Mouse (Mus musculus) gastrocnemius, postnatal 14 days (tissue): ENCODE results near the gene Rab11b. TPM values are rescaled to one million over a fixed set of nuclear protein-coding genes. Genes with fewer than 3 reads are reported as not detected.

Experiments
- DNase-seq: peaks from one replicate; pipeline ENCODE4 v3.0.0; 2021; ENCODE audit warnings: mixed read lengths
- intact Hi-C: fragments of 180-260 bp; cut with DNase I; formaldehyde crosslinking; loops from one replicate; pipeline ENCODE4 v1.15.1; 2025; ENCODE audit warnings: low total_unique reads
- long read RNA-seq, 2 experiments: library from polyadenylated mRNA; stranded (forward); transcript quantifications; one replicate each; pipeline ENCODE4 v2.0.0; 2021
- total RNA-seq, 2 experiments: library from RNA; stranded (reverse); gene quantifications; 2 replicates each; pipeline ENCODE4 v1.2.3; 2021

The Rab11b gene
- 100 to 1,000 TPM; 154 to 159 TPM for total RNA-seq
- long read RNA-seq, experiment 1, full-length matches to known transcripts: 186 of 201 reads
- long read RNA-seq, experiment 1, partial matches to known transcripts: 1 of 201 reads
- long read RNA-seq, experiment 1, other reads (novel, unspliced or antisense): 14 of 201 reads
- long read RNA-seq, experiment 2, full-length matches to known transcripts: 214 of 226 reads
- long read RNA-seq, experiment 2, partial matches to known transcripts: 3 of 226 reads
- long read RNA-seq, experiment 2, other reads (novel, unspliced or antisense): 9 of 226 reads

DNA sequence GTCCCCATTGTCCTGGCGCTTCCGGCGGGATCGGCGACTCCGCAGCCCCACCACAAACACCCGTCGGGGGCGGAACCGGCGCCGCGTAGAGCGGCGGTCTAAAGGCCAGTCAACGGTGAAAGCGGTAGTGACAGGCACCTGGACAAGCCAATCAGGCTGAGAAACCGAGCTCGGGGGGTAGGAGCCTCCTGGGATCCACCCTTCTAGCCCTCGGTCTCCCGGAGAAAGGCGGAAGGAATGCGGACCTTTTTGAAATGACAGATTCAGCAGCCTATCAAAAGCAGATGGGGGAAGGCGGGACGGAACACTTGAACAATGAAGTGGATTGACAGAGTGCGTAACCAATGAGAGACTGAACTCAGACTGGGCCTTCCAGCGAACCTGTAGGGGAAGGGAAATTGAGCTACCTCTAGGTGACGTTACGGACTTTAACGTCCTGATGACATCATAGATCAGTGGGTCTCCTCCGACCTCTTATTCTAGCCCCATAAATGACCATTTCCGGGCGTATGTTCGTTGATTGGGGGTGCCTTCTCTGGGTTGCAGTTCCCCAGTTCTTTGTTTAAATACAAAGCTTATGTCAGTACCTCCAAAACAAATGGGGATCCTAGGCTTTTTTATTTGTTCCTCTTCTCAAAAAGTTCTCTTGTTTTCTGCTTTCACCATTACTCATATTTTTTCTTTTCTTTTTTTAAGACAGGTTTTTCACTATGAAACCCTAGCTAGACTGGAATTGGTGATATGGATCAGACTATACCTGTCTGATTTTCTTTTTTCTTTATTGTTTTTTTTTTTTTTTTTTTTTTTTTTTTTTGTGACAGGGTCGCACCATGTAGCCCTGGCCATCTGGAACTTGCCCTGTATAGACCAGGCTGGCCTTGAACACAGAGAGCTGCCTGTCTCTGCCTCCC is at the start of gene Rab11b:
Gene Rab11b (minus strand): TSS at position 276 of the 911 bp plus-strand sequence.
- intact Hi-C loops: no loop called here
- DNase-seq: peak; percentile 99

DNA sequence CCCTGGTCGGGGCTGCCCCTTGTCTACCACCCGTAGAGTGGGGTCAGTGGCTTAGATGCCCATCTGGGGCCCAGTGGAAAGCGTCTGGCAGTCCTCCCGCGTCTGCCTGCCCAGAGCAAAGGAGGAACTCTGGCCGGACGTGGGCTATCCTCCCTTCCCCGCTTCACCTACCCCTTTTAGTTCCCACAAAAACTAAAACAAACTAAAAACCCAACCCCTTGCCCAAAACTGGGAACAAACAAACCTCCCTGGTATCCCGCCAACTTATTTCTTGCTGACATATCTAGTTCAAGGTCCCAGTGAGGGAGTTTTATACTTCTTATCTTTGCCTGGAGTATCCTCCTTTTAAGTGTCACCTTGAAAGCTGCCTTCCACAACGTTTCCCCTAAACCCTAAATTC is 47.9 kb upstream of the Rab11b start:
- DNase-seq: no peak
- intact Hi-C loops: no loop called here

DNA sequence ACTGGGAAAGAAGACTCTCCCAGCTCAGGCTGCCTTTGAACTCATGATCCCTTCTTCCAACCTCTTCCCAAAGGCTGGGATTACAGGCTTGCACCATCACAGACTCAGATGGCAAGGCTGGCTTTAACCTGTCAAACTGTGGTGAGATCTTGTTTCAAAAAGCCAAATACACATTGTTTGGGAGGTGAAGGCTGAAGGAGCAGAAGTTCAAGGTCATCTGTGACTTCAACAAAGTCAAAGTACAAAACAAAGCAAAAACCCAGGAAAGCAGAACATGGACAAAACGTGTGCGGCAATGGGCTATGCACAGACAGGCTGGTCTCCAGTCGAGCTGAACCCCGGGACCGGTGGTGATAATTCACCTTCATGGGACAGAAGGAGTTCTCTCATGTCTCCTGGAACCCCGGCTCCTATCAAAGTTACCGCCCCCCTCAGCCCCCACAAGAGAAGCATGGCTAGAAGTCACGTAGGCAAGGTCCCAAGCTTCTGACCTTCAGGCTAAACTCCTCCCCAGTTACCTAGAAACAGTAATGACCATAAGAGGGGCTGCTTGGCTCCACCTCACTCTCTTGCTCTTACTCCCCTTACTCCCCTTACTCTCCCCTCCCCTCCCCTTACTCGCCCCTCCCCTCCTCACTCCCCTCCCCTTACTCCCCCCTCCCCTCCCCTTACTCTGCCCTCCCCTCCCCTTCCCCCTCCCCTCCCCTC is 47.0 kb upstream of the Rab11b start:
- no peak for DNase-seq
- intact Hi-C loops: no loop called here

DNA sequence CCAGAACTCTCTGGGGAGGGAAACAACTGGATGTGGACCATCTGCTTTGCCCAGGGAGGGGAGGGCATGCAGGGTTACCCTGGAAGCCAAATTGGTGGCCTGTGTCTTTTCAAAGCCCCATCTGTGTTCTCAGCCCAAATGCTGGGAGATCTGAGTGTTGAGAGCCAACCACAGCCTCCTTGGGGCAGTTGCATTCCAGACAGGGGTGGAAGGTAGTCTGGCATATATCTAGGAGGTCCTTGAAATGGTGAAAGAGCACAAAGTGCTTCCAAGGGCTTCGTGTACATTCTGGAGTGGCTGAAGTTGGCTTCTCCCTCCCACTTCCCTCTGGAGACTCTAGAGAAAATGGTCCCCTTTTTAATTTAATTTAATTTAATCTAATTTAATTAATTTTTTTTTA is 44.4 kb upstream of the Rab11b start:
- intact Hi-C loops: loop anchor here (5.0 kb wide), 1 partner anchor 57 kb away; no protein-coding TSS in a partner anchor
- no peak for DNase-seq

DNA sequence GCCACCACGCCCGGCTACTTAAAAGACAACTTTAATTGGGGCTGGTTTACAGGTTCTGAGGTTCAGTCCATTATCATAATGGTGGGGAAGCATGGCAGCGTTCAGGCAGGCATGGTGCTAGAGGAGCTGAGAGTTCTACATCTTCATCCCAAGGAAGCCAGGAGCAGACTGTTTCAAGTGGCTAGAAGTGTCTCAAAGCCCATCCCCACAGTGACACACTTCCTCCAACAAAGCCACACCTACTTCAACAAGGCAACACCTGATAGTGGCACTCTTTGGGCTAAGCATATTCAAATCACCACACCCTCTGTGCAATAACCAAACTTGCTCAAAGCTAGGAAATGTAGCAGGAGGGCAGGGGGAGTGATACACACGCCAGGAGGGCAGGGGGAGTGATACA is 43.9 kb upstream of the Rab11b start:
- intact Hi-C loops: loop anchor here (5.0 kb wide), 1 partner anchor 57 kb away; no protein-coding TSS in a partner anchor

DNA sequence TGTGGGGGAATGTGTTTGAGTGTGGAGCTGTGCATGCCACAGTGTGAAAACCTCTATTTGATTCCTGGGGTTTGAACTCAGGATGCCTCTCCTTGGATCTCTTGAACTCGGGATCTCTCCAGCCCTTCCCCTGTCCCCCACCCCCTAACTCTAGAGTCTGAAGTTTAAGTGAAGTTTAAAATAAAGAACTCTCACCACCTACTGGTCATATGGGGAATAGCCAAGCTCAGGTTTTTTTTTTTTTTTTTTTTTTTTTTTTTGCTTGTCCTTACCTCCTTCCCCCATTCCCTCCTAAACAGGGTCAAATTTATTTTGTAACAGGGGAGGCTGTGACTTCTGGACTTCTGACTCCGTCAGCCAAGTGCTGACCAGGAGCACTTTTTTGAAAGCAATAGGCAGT is 41.9 kb upstream of the Rab11b start:
- intact Hi-C loops: loop anchor here (5.0 kb wide), 1 partner anchor 55 kb away; no protein-coding TSS in a partner anchor
- DNase-seq: no peak

More for the DNA sequence above, 43.9 kb upstream of the Rab11b start:
- no peak for DNase-seq

DNA sequence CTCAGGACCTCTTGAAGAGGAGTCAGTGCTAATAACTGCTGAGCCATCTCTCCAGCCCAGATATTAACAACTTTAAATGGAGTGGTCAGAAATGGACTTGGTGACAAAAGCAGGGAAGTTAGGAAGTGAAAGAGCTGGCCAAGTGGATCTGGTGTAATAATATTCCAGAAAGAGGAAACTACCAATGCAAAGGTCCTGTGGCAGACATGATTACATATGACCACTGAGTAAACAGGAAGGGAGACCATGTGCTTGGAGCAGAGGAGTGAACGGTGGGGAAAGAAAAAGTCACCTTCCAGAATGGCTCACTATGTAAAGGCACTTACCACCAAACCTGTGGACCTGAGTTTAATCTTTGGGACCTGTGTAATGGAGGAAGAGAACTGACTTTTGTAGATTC is 38.9 kb upstream of the Rab11b start:
- intact Hi-C loops: no loop called here
- DNase-seq: no peak

DNA sequence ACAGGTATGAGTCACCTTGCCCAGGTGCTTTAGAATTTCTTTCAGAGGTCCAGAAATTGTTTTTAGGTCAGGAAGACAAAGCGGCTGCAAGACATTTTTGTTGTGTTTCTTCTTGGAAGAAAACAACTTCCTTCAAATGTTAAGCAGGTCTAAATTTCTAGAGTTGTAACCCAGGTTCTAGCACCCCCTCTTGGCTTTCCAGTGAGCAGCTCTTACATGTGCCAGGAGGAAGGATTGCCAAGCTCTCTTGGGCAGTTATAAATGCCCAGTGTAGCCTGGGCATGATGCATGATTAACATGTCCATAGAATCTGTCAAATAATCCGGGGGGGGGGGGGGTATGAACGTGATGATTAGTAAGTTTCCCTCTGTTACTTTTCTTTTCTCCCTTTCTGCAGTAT is 38.0 kb upstream of the Rab11b start:
- no peak for DNase-seq
- intact Hi-C loops: no loop called here

DNA sequence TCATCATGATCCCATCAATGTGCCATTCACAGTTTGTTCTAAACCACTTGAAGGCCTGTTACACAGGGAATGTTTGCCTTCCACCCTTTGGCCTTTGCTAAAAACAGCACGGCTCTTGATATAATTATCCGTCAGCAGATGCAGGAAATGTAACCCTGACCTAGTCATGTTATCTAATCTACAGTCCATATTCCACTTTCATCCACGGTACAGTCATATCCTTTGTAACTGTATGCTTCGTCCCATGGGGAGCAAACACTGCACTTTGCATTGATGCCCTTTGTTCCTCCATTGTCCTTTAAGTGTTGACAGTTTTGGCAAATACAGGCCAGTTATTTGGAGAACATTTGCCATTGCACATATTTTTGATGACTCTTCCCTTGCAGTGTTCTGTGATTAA is 28.4 kb upstream of the Rab11b start:
- no peak for DNase-seq
- intact Hi-C loops: no loop called here

DNA sequence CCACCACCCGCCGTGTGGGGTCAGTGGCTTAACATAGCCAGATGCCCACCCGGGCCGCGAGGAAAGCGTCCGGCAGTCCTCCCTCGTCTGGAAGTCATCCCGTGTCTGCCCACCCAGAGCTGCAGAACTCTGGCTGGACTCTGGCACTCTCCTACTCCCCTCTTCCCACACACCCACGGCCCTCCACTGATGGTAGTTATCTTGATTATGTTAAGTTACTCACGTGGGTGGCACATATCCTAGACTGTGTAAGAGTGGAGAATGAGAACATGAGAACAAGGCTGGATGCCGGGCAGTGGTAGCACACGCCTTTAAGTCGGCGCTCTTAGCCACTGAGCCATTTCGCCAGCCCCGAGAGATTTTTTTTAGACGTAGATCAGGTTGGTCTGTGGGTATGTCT is 26.0 kb upstream of the Rab11b start:
- intact Hi-C loops: no loop called here
- DNase-seq: no peak

DNA sequence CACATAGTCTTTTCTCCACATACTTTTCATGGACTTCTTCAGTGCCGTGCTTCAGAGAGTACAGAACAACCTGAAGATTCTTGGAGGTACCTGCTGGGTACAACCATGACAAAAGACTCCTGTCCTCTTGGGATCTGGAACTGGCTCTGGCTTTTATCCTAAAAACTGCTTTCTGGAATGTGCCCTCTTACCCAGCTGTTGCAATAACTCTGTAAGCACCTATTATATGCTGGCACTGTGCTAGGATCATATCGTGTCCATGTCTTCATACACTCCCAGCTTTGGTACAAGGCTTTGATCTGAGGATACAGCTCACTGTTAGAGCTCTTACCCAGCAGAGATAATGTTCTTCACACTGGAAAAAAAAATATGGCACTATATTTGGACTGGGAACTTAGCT is 24.6 kb upstream of the Rab11b start:
- no peak for DNase-seq
- intact Hi-C loops: no loop called here

DNA sequence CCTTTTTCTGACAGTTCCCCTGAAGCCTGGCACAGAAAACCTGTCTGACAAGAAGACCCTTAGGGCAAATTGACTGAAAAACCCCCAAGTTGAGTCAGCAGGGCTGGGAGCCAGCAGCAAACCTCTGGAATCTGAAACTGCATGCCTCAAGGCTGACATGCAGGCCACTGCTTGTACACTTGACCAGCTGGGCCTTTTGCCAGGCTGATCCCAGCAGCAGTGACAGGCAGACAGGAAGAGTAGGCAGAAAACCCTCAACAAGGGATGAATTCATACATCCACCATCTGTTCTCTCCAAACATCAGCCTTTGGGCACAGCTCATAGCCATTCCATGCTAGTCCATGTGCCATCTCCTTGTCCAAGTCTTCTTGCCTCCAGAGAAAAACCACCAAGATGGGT is 23.1 kb upstream of the Rab11b start:
- intact Hi-C loops: no loop called here
- peak; percentile 86 for DNase-seq

DNA sequence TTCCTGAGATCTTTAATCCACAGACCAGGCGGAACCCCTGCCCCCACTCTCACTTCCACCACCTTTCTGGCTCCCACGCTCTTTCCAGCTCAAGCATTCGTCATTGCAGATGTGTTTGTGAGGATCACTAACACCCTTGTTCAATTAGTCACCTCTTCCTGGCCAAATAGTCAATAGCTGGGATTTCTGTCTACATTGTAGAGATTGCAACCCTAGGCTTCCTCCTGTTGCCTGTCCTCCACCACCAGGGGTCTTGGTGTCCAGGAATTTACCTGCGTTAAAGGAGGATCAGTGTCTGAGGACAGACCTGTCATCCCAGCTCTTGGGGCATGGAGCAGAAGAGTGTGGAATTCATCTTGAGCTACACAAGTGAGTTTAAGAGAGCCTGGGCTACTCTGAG is 21.7 kb upstream of the Rab11b start:
- intact Hi-C loops: no loop called here
- DNase-seq: no peak

DNA sequence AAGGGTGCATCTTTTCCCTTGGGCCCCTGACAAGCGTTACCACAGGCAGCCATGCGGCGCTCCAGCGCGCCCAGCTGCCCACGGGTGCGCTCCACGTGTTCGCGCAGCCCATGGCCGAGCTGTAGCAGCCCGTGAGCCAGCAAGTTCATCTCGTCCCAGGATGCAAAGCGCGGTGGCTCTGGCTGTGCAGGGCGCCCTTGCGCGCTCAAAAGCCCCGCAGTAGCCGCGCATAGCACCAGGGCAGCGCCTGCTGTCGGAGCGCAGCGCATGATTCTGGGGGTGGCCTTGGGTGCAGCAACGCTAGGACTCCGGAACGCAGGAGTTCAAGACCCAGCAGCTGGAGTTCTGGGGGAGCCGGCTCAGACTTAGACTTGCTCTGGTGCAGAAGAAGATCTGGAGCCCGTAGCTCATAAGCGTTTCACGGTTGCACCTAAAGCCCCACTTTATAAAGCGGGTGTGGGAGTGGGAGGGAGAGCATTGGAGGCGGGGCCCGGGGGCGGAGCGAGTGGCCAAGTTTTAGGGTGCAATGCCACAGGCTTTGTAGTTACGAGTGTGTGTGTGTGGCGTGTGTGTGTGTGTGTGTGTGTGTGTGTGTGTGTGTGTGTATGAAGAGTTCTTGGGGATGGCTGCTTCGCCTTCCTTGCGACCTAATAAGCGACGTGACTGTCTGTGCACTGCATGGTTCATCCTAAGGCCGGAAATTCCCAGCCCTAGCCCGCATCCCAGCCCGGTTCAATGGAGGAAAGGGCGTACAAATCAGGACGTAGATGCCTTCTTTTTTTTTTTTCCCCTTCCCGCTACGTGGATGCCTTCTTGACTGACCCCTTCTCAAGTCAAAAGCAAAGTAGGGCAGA is 21.0 kb upstream of the Rab11b start, which contains the start of gene Angptl4:
Gene Angptl4 (minus strand): TSS at position 707 of the 854 bp plus-strand sequence.
- intact Hi-C loops: no loop called here
- DNase-seq: peak; percentile 83

DNA sequence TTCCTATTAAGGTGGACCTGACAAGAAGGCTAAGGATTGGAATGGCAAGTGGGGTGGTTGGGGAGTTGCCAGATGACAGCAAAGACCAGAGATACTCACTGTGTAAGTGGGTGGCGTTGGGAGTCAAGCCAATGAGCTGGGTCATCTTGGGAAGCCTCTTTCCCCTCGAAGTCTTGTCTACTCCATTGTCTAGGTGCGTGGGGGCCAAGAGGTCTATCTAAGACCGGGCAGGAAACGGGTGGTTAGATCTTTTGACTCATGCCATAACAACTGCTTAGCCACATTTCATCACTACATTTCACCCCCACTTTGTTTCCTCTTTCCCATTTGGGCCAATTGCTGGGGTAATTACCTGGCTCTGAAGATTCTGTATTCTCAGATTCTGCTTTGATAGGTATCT is 20.1 kb upstream of the Rab11b start:
- intact Hi-C loops: no loop called here
- peak; percentile 56 for DNase-seq

DNA sequence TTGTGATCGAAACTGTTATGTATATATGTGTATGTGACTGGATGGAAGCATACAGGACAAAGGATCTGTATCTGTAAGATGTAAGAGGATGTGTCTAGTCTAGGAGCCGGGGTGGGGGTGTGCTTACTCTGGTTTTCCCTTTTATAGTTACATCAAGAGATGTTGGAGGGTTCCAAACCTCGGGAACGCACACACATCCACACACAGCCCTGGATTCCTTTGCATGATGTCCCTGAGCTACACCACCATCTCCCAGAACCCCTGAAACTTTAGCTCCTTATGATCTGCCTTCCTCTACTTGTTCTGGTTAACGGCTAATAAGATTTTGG is 19.6 kb upstream of the Rab11b start:
- intact Hi-C loops: no loop called here
- DNase-seq: no peak

DNA sequence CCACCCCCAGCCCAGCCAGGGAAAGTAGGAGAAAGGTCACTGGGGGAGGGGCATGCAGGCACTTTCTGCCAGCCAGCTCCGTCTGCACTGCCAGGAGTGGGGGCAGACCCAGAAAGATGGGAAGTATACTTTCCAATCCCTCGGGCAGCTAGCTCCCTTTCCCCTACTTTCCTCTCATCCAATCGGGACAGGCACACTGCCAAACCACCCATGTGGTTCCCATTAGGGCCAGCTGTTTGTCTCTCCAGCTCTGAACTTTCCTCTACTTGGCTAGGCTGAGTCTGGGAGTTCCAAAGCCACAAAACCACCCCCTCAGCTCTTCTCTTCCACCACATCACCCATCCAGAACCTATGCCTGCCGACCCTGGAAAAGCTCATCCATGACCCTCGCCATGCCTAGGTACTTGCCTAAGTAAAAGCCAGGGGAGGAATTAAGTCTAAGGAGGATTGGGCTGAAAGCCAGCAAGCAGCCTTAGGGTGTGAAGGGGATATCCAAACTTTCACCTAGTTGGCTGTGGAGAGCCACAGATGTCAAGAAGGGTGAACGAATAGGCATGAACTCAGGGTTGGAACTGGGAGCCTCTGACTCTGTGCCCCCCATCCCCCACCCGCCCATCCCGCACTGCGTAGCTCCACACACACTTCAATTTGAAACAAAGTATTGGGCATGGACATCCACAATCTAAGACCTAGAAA is 19.1 kb upstream of the Rab11b start:
- DNase-seq: peak; percentile 96
- intact Hi-C loops: no loop called here

DNA sequence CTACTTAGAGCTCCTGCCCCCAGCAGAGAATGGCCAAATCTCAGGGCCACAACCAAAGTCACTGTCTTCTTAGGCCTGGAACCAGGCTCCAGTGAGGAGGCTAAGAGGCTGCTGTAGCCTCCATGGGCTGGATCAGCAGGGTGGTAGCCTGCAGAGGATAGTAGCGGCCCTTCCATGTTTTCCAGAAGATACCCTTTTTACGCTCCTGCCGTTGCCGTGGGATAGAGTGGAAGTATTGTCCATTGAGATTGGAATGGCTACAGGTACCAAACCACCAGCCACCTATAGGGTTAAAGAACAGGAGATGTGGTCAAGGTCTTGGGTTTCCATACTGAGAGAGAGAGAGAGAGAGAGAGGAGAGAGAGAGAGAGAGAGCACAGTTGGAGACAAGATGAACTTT is 15.0 kb upstream of the Rab11b start:
- intact Hi-C loops: no loop called here
- no peak for DNase-seq
